Mouse (Mus musculus) kidney, adult 8-10 months (tissue): ENCODE measurements around the gene Gckr.
"Not testable (repeated sequence)": the region's sequence is repeated elsewhere in the genome, so short reads cannot be mapped to it uniquely, and the experiment has no call there.

ENCODE experiments used
- DNase-seq, 2 experiments: peaks; one replicate each; pipeline ENCODE4 v3.0.0; 2022

Gckr gene

GRCm38 (mm10) chr5:31295606-31296141 lies 1.6 kb upstream of the Gckr start, which contains the start of gene Fndc4:
Gene Fndc4, minus strand, starts transcription at chr5:31296080.
- DNase-seq = no peak

- peak in 1 of 2 experiments; percentile 13 for DNase-seq
Measured at GRCm38 (mm10) chr5:31297981-31298380, 738 bp downstream of the Gckr start.

- DNase-seq = no peak
Measured at GRCm38 (mm10) chr5:31298486-31298885, 1.2 kb downstream of the Gckr start.

- DNase-seq = no peak
Measured at GRCm38 (mm10) chr5:31301866-31302265, 4.6 kb downstream of the Gckr start.

- no peak for DNase-seq
Measured at GRCm38 (mm10) chr5:31303093-31303492, 5.8 kb downstream of the Gckr start.

GRCm38 (mm10) chr5:31312806-31313205 lies 15.6 kb downstream of the Gckr start:
- DNase-seq = no peak

- peak; percentile 13 to 24 for DNase-seq
Measured at GRCm38 (mm10) chr5:31322776-31323175, 25.5 kb downstream of the Gckr start.

GRCm38 (mm10) chr5:31324085-31324484 lies 26.8 kb downstream of the Gckr start:
- no peak for DNase-seq

GRCm38 (mm10) chr5:31326850-31327249 lies 29.6 kb downstream of the Gckr start:
- peak in 1 of 2 experiments; percentile 15 for DNase-seq

- DNase-seq = peak; percentile 67 to 72
Measured at GRCm38 (mm10) chr5:31328255-31328654, 31.0 kb downstream of the Gckr start.

- DNase-seq = not testable (repeated sequence)
Measured at GRCm38 (mm10) chr5:31357586-31357985, 60.3 kb downstream of the Gckr start.

GRCm38 (mm10) chr5:31360955-31361354 lies 63.7 kb downstream of the Gckr start:
- DNase-seq = no peak
